Mouse (Mus musculus): ENCODE measurements around the gene Zfp951.
"Not testable (repeated sequence)": the region's sequence is repeated elsewhere in the genome, so short reads cannot be mapped to it uniquely, and the experiment has no call there.

Gene Zfp951

DNA sequence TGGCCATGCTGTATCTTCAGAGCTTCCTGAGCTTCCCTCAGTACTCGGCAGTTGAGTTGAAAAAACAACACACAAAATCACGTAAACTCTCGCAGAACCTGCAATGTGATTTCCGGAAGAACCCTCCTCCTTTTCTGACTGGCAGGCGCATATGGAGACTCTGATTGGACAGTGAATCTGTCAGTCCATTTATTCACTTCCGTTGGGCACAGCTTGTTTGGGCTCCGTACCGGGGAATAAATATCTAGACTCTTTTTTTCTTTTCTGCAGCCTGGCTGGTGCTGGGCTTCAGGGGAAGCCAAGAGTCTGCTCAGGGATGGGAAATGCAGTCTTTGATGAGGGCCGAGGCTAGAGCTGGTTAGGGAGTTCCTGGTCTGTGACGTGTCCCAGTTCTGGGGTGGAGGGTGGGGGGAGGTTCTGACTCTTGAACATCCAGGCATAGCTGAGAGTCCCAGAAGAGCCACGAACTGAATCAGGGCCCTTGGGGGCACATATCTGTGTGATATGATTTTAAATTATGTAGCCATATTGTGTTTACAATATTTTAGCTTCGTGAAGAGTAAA is at the start of gene Zfp951:
Gene Zfp951, minus strand, starts transcription at position 109 of the 564 bp plus-strand sequence.
- DNase-seq (ENCODE audit: extremely low read depth, insufficient read length, low spot score) = not testable (repeated sequence)

DNA sequence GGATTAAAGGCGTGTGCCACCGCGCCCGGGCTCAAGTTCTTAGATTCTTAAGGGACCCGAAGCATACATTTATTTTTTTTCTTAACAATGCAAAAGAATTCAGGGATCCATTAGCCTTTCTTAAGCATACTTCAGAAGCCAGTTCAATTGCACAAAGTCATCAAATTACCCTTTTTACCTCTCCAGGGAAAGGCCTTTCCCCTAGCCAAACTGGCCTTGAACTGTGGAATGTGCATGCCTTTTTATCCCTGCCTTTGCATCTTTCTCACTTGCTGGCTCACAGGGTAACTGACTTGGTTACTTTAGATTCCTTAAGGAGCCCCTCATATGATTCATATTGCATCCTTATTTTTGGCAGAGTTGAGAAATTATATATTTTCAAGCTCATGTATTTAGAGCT is 46.7 kb upstream of the Zfp951 start:
- not testable (repeated sequence) for DNase-seq (ENCODE audit: extremely low read depth, insufficient read length, low spot score)

DNA sequence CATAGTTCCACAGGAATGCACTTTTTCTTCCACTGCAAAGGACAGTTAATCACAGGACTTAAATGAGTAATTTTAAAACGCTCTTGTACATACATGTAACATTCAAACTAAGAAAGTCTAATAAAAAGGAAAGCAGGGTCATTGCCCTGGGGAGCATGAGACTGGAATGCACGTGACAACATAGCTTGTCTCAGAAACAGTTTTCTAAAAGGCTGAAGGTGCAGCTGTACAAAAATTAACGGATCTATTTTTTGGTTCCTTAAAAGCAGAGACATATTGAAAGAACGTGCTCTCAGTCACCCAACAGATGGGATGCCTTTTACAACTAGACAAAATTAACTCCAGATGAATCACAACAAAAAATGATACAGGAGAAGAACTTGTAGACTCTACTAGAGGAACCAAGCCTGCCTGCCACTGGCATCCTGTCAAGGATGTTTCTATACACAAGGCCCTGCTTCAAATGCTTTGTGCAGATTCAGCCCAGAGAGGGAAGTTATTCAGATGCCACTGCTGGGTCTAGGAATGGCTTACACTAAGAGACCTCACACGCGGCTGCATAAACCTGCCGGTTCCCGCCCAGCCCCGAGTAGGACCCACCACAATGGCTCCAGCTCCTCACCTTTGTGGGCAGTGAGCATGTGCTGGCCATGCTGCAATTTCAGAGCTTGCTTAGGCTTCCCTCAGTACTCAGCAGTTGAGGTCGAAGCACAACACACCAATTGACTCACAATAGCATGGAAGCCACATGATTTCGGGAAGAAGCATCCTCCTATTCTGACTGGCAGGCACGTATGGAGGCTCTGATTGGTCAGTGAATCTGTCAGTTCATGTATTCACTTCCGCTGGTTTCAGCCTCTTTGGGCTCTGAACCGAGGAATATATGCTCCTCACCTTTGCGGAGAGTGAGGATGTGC is 567 bp downstream of the Zfp951 start:
- DNase-seq (ENCODE audit: extremely low read depth, insufficient read length, low spot score) = not testable (repeated sequence)

DNA sequence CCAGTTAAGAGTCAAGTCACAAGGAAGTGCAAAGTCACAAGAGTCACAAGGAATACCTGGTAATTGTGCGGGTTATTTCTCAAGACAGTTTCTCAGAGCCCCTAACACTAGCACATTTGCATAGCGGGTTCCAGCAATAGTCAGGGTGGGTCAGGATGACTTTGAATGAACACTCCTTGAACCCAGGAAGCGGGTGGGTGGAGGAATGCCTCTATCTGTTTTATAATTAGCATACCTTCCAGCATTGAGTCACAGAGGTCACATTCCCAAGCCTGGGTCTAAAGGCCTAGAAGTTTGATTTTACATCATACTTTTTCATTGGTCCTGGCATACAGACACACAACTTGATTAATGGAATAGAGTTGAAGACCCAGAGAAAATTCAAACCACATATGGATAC is 5.3 kb downstream of the Zfp951 start:
- DNase-seq (ENCODE audit: extremely low read depth, insufficient read length, low spot score) = not testable (repeated sequence)

DNA sequence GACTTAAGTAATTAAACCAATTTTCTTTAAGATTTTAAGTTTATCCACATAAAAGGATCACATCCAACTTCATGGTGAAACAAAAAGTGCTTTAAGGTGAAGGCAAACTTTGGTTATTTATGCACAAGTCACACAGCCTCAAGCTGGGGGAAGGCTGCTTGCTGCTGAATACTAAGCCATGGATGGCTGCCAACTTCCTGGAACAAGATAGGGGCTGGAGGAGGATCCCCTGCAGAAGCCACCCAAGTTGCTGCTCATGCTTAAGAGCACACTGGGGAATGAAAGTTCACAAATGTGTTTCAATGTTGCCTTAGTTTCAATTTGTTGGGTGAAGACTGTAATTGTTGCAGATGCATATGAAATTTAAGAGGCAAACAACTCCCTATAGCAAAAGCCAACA is 26.5 kb downstream of the Zfp951 start:
- no peak for DNase-seq (ENCODE audit: extremely low read depth, insufficient read length, low spot score)

DNA sequence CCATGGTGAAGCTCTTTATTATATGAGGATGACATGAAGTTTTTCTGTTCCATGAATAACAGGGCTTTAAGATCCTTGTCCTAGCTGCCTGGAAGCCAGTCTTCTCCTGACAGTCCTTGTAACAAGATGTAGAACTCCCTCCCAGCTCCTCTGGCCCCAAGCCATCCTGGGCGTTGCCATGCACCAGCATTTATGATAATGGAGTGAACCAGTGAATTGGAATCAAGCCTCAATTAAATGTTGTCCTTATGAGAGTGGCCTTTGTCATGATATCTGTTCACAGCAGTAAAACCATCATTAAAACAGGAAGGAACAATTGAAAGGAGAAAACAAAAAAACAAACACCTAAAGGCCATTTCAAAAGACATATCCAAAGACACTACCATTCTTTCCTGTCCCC is 30.3 kb downstream of the Zfp951 start:
- DNase-seq (ENCODE audit: extremely low read depth, insufficient read length, low spot score) = no peak

DNA sequence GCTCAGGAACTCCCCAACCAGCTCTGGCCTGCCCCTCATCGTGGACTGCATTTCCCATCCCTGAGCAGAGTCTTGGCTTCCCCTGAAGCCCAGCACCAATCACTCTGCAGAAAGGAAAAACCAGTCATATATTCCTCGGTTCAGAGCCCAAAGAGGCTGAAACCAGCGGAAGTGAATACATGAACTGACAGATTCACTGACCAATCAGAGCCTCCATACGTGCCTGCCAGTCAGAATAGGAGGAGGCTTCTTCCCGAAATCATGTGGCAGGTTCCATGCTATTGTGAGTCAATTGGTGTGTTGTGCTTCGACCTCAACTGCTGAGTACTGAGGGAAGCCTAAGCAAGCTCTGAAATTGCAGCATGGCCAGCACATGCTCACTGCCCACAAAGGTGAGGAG is 89.7 kb downstream of the Zfp951 start:
- DNase-seq (ENCODE audit: extremely low read depth, insufficient read length, low spot score) = not testable (repeated sequence)

All from 3134 (cell line).